Mouse (Mus musculus) megakaryocyte, embryonic 14.5 days (primary cell): ENCODE data around the gene Sez6l. TPM values are rescaled to one million over a fixed set of nuclear protein-coding genes. Genes with fewer than 3 reads are reported as not detected.
A peak's percentile ranks its signal among the peaks of the same experiment; 100 is the strongest.

ENCODE experiments used
- H3K27me3 ChIP-seq: replicated peaks from 2 replicates; pipeline ENCODE3; 2012; ENCODE audit warnings: inconsistent platforms
- H3K36me3 ChIP-seq: replicated peaks from 2 replicates; pipeline ENCODE3; 2012; ENCODE audit warnings: low read length, inconsistent platforms, mixed read lengths
- H3K4me1 ChIP-seq: 2 replicates; pipeline ENCODE4 v1.6.1; 2012; ENCODE audit warnings: inconsistent platforms
- H3K4me3 ChIP-seq: replicated peaks from 2 replicates; pipeline ENCODE3; 2012; ENCODE audit warnings: moderate library complexity, mild to moderate bottlenecking, inconsistent platforms
- H3K9me3 ChIP-seq: 2 replicates; pipeline ENCODE4 v1.6.1; 2012; ENCODE audit warnings: inconsistent platforms
- FLI1 ChIP-seq: IDR thresholded peaks from 2 replicates; pipeline ENCODE4 v1.6.1; 2012; ENCODE audit warnings: low read length, inconsistent platforms, mixed read lengths
- GATA1 ChIP-seq: IDR thresholded peaks from 3 replicates; pipeline ENCODE4 v1.6.1; 2012; ENCODE audit warnings: mixed read lengths, low read length, inconsistent platforms, borderline replicate concordance
- polyA plus RNA-seq: library from polyadenylated mRNA; stranded (reverse); fragments of >175 nt; gene quantifications from 2 replicates; pipeline ENCODE4 v1.2.3, GENCODE M21; 2012; ENCODE audit warnings: low replicate concordance; ENCODE audit not compliant: insufficient read depth

Gene Sez6l
- polyA plus RNA-seq, 1 experiment: not detected

DNA sequence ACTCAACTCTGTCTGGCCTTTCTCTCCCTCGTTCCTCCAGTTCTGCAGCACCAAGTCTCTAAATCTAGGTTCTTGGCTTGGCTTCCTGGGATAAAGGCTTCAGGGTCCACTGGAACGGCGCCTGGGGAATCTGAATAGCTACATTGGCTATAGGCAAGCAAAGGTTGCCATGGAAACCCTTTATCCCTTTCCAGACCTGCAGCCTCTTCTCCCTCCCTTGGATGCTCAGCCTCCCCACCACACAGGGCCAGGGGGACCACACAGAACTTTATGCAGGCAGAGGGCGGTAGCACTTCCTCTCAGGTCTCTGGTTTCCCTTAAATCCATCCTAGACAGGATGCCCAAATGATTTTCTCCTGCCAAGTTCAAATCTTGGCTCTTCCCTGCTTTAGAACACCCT is 71.4 kb downstream of the Sez6l start:
- Histone ChIP-seq H3K27me3 (peaks cover 34% of the 10 kb centered on the region), H3K4me1 (no peaks in the 10 kb centered on the region), H3K9me3 (peaks cover 13% of the 10 kb centered on the region), H3K36me3 (no peaks in the 10 kb centered on the region), H3K4me3 (no peak overlapping the region)
- TF ChIP-seq FLI1 (no peak), GATA1 (no peak)

DNA sequence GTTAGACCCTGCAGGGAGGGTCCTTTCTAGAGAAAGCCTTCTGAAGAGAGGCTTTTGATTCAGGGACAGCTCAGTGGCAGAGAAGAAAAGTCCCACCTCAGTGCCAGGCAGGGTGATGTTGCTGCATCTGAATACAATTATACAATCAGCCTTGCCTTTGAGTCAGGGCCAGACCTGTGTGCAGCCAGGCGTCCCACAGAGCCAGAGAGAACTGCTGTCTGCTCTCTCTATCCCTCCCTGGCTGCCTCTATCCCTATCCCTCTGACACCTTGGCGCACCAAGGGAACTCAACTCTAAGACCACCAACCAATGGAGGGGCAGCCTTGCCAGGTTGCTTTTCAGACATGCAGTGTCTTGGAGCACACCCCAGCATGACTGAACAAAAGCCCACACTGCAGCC is 75.6 kb downstream of the Sez6l start:
- Histone ChIP-seq H3K9me3 (peaks cover 12% of the 10 kb centered on the region), H3K27me3 (peaks cover 38% of the 10 kb centered on the region), H3K4me3 (no peak overlapping the region), H3K36me3 (no peaks in the 10 kb centered on the region), H3K4me1 (peaks cover 10% of the 10 kb centered on the region)
- no peak for TF ChIP-seq FLI1
- no peak for TF ChIP-seq GATA1

DNA sequence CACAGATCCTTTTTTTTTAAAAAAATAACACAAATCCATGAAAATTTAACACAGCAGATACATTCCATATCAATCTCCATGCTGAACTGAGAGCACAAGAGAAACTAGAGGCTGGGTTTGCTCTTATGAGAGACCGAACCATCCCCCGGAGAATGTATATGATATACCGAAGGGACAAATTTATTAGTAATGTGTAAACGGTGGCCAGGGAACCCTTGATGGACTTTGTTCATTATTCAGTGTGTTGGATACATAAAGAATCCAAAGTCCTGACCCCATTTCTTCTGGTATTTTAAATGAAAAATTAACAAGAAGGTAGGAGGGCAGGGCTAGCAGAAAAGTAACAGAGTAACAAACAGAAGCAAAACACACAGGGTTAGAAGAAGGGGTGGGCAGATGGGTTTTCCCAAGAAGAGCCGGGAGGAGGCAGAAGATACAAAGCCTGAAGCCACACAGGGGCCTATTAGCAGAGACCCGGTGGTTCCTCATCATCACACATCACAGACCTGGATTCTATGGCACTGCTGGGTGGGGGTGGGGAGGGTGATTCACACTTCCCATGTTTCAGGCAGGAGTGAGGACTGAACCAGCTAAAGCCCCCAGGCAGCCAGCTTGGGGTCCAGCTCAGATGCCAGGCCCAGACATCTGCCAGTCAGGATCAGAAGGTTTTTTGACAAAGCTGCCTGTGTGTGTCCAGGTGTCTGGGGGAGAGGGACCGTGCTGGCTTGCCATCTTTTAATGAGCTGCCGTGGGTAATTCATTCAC is 76.9 kb downstream of the Sez6l start:
- Histone ChIP-seq H3K36me3 (no peaks in the 10 kb centered on the region), H3K4me1 (peaks cover 10% of the 10 kb centered on the region), H3K9me3 (no peaks in the 10 kb centered on the region), H3K4me3 (no peak overlapping the region), H3K27me3 (peaks cover 48% of the 10 kb centered on the region)
- TF ChIP-seq FLI1 (no peak), GATA1 (no peak)

DNA sequence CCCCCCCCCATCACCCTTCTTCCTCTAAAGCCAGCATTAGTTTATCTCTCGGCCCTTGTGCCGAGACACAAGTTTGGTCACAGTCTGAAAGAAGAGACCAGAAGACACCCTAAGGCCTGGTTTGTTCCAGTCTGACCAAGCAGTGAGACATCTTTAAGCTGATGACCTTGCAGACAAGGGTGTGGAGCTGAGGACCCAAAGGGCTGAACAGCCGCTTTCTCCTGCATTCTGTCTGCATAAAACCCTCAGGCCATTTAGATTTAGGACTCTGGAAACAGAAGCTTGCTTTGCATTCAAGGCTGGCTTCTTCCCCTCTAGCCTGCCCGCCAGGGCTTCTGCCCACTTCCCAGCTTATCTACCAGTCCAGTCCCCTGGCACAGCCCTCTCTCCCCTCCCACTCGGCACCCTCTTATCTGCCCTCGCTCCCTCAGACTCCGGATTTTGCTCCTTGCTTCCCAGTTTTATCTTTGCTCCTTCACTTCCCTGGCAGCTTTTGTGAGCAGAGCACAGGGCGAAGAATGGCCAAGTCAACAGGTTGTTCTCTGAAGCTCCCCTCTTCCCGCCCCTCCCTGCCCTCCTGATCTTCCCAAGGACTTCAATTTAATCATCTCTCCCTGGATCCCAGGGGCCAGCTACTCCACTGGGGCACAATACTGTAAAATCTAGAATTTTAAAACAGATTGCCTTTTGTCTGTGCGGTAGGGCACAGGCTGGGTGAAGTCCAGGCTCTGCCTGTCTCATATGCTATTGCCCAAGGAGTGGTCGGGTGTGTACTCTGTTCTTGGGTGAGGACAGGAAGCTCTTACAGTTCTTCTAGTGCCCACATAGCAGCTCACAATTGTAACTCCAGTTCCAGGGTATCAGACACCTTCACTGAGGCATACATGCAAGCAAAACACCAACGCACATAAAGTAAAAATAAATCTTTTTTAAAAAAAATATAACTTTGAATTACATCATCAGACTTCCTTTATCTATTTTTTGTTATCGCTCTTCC is 77.8 kb downstream of the Sez6l start:
- no peaks in the 10 kb centered on the region for H3K36me3 ChIP-seq
- peaks cover 10% of the 10 kb centered on the region for H3K4me1 ChIP-seq
- H3K9me3 ChIP-seq: no peaks in the 10 kb centered on the region
- TF ChIP-seq FLI1 (no peak), GATA1 (no peak)
- peaks cover 54% of the 10 kb centered on the region for H3K27me3 ChIP-seq
- H3K4me3 ChIP-seq: no peak overlapping the region

DNA sequence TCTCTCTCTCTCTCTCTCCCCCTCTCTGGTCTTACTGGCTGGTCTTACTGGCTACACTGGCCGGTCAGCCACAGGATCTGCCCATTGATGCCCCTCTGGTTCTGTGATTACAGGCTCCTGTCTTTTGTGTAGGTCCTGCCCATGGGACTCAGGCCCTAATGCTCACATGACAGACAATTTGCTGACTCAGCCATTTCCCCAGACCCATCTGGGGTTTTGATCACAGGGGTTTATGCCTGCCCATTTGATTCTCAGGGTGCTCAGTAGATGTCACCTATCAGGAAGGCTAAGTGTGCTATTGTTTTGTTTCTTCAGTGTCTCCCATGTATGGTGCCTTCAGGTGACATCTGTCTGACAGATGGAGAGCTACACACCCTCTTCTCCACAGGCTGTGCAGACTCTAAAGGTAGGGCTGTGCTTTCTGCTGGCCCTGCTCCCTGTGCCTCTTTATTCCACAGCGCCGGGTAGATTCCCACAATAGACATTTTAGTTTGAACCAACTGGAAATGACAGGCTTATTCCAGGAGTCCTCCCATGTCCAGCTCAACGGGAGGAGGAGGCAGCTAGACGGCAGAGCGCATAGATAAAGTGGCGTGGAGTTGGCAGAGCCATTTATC is 80.1 kb downstream of the Sez6l start:
- Histone ChIP-seq H3K4me1 (peaks cover 10% of the 10 kb centered on the region), H3K4me3 (no peak overlapping the region), H3K9me3 (no peaks in the 10 kb centered on the region), H3K27me3 (peaks cover 58% of the 10 kb centered on the region), H3K36me3 (no peaks in the 10 kb centered on the region)
- TF ChIP-seq GATA1 (no peak), FLI1 (no peak)

DNA sequence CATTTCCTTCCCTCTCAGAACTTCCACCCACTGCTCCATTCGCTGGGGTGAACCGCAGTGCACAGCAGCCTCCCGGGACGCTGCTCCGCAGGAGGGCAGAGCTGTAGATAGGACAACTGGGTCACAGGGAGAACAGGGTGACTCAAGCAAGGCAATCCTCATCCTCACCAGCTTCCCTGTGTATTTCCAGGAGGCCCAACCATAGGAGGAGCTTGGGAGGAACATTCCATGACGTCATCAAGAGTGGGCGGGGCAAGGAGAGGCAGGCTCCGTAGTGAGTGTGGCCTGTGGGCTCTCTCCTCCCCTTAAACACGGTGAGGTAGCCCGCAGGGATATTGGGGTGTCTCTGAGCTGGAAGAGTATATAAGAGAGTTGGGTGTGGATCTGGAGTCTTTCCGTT is 83.5 kb downstream of the Sez6l start:
- Histone ChIP-seq H3K9me3 (peaks cover 20% of the 10 kb centered on the region), H3K4me1 (peaks cover 9% of the 10 kb centered on the region), H3K36me3 (no peaks in the 10 kb centered on the region), H3K4me3 (no peak overlapping the region), H3K27me3 (peaks cover 65% of the 10 kb centered on the region)
- TF ChIP-seq GATA1: no peak
- TF ChIP-seq FLI1: no peak

DNA sequence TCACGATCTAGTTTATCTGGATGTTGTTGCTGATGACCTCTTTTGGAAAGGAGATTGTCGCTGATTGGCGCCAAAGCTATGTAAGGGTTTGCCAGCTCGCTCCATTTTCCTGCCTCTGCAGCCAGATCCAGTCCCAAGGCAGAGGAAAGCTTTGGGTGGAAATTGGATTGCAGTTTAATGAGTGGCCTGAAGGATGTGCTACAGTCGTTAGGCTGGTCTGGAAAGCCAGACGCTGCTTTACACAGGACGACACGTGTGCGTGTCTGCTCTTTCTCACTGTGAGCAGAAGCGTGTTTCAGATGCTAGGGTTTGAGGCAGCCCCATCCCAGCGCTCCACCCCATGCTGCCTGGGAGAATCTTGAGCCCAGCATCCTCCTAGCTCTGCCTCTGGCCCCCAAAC is 85.5 kb downstream of the Sez6l start:
- Histone ChIP-seq H3K9me3 (peaks cover 20% of the 10 kb centered on the region), H3K27me3 (peaks cover 64% of the 10 kb centered on the region), H3K4me1 (peaks cover 14% of the 10 kb centered on the region), H3K4me3 (no peak overlapping the region), H3K36me3 (no peaks in the 10 kb centered on the region)
- TF ChIP-seq FLI1 (no peak), GATA1 (no peak)

DNA sequence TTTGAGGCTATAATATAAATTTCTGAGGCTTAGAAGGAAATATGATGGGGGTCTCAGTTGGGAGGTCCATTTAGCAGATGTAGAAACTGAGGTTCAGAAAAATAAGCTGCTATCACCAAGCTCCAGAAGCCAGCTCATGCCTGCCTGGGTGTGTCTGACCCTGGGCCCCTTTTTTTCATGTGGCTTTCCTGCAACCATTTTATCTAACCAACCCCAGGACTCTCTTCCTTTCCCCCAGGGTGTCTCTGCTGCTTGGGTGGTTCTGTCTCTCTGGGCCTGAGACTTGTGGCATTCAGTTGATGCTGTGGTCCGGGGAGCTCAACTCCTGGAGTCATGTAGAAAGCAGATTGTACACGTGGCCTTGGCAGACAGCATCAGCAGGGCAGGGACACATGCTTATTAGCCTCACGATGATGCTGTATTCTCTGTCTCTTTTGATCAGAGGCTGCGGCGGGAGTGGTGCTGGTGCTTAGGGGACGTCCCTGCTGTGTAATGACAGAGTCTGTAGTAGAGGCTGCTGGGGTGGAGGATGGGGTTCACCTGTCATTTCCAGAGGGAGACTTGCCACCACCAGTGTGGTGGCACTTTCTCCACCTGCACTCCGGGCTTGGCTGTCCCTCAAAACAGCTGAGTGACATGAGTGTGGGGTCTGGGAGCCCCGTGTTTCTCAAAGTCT is 88.7 kb downstream of the Sez6l start:
- TF ChIP-seq FLI1 (no peak), GATA1 (no peak)
- Histone ChIP-seq H3K4me1 (peaks cover 14% of the 10 kb centered on the region), H3K9me3 (peaks cover 20% of the 10 kb centered on the region), H3K27me3 (peaks cover 67% of the 10 kb centered on the region), H3K4me3 (peak overlapping the region; percentile 44), H3K36me3 (no peaks in the 10 kb centered on the region)

DNA sequence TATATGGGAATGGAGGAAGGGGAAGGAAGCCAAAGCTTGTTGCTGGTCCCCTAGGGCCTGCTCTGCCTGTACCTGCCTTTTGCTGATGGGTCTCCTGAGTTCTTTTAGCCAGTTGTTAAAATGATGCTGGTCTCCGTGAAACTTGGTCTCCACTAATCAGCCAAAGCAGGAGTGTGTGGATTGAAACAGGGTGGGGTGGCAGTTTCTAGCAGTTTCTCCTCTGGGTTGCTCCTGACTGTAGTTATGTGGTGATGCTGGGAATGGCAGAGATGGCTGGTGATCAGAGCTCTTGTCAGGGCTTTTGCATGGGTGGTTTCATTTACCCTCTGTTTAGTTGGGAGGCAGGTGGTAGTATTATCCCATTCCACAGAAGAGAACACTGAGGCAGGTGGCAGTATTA is 89.5 kb downstream of the Sez6l start:
- Histone ChIP-seq H3K9me3 (peaks cover 20% of the 10 kb centered on the region), H3K4me1 (peaks cover 20% of the 10 kb centered on the region), H3K4me3 (no peak overlapping the region), H3K27me3 (peaks cover 67% of the 10 kb centered on the region), H3K36me3 (no peaks in the 10 kb centered on the region)
- TF ChIP-seq FLI1: no peak
- no peak for TF ChIP-seq GATA1
